Mouse (Mus musculus): ENCODE results near the gene Celf2. TPM values are rescaled to one million over a fixed set of nuclear protein-coding genes. Genes with fewer than 3 reads are reported as not detected.

Celf2 gene
- polyA plus RNA-seq, 1 experiment: 35.9 TPM

DNA sequence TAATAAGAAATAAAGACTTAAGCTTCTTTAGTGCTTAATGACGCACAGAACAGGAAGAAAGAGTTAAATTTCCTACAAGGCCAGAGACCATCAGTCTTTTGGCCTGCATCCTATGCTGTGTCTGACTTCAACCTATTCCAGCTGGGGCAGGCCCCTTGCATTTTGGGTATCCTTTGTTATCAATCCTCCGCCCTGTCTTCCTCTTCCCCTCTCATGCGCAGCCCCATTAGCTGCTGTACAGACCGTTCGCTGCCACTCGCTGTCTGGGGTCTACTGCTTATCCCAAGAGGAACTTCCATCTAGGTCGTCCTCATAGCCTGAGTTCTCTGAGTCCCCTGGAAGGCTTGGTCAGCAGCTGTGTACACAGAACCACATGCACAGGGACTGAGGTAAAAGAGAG is 996.2 kb downstream of the Celf2 start:
- Histone ChIP-seq H3K27ac (ENCODE audit: control insufficient read depth, insufficient read depth, low read depth, low read length, poor library complexity) (no peak overlapping the region), H3K4me1 (ENCODE audit: control insufficient read depth, insufficient read depth, low read length) (no peaks in the 10 kb centered on the region), H3K4me3 (replicated peaks; ENCODE audit: control insufficient read depth, low read depth, low read length) (no peak overlapping the region)
- WGBS: 80% methylated on average over 7 of the region's 7 CpGs
- no peak for TF ChIP-seq POLR2A (IDR thresholded peaks at IDR 0.05; ENCODE audit: borderline replicate concordance, control insufficient read depth, low read depth, low read length)
- no peak for TF ChIP-seq CTCF (IDR thresholded peaks at IDR 0.05; ENCODE audit: control insufficient read depth, insufficient read depth, low read length)

DNA sequence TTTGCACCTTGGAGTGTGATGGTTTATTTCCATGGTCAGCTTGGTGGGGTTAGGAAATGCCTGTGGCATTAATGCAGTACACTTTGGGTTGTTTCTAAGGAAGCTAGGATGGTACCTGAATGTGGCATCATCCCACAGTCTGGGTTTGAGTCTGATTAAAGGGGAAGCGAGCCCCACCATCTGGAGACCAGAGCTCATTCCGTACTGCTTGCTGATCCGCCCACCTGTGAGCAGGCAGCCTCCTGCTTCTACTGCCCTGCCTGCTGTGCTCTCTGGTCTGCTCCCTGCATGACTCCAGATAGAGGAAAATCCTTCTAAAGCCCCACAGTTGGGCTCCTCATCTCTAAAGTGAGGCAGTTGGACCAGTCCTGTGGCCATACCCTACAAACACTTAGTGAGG is 1002.3 kb downstream of the Celf2 start:
- no peaks in the 10 kb centered on the region for H3K4me1 ChIP-seq (ENCODE audit: control insufficient read depth, insufficient read depth, low read length)
- H3K4me3 ChIP-seq (replicated peaks; ENCODE audit: control insufficient read depth, low read depth, low read length): no peak overlapping the region
- no peak for TF ChIP-seq CTCF (IDR thresholded peaks at IDR 0.05; ENCODE audit: control insufficient read depth, insufficient read depth, low read length)
- no peak for TF ChIP-seq POLR2A (IDR thresholded peaks at IDR 0.05; ENCODE audit: borderline replicate concordance, control insufficient read depth, low read depth, low read length)
- WGBS: 73% methylated on average over 3 of the region's 3 CpGs
- no peak overlapping the region for H3K27ac ChIP-seq (ENCODE audit: control insufficient read depth, insufficient read depth, low read depth, low read length, poor library complexity)

GRCm38 (mm10) chr2:6505979-6506811 is 1003.2 kb downstream of the Celf2 start:
- Histone ChIP-seq H3K4me1 (ENCODE audit: control insufficient read depth, insufficient read depth, low read length) (no peaks in the 10 kb centered on the region), H3K4me3 (replicated peaks; ENCODE audit: control insufficient read depth, low read depth, low read length) (no peak overlapping the region), H3K27ac (ENCODE audit: control insufficient read depth, insufficient read depth, low read depth, low read length, poor library complexity) (no peak overlapping the region)
- 86% methylated on average over 13 of the region's 13 CpGs for WGBS
- TF ChIP-seq CTCF (IDR thresholded peaks at IDR 0.05; ENCODE audit: control insufficient read depth, insufficient read depth, low read length) (no peak), POLR2A (IDR thresholded peaks at IDR 0.05; ENCODE audit: borderline replicate concordance, control insufficient read depth, low read depth, low read length) (no peak)

GRCm38 (mm10) chr2:6505531-6505930 is 1003.8 kb downstream of the Celf2 start:
- H3K27ac ChIP-seq (ENCODE audit: control insufficient read depth, insufficient read depth, low read depth, low read length, poor library complexity): no peak overlapping the region
- H3K4me3 ChIP-seq (replicated peaks; ENCODE audit: control insufficient read depth, low read depth, low read length): no peak overlapping the region
- no peaks in the 10 kb centered on the region for H3K4me1 ChIP-seq (ENCODE audit: control insufficient read depth, insufficient read depth, low read length)
- no peak for TF ChIP-seq CTCF (IDR thresholded peaks at IDR 0.05; ENCODE audit: control insufficient read depth, insufficient read depth, low read length)
- no peak for TF ChIP-seq POLR2A (IDR thresholded peaks at IDR 0.05; ENCODE audit: borderline replicate concordance, control insufficient read depth, low read depth, low read length)
- 82% methylated on average over 12 of the region's 12 CpGs for WGBS

GRCm38 (mm10) chr2:6498101-6498500 is 1011.3 kb downstream of the Celf2 start:
- Histone ChIP-seq H3K4me1 (ENCODE audit: control insufficient read depth, insufficient read depth, low read length) (no peaks in the 10 kb centered on the region), H3K4me3 (replicated peaks; ENCODE audit: control insufficient read depth, low read depth, low read length) (no peak overlapping the region), H3K27ac (ENCODE audit: control insufficient read depth, insufficient read depth, low read depth, low read length, poor library complexity) (no peak overlapping the region)
- WGBS: 83% methylated on average over 12 of the region's 12 CpGs
- TF ChIP-seq POLR2A (IDR thresholded peaks at IDR 0.05; ENCODE audit: borderline replicate concordance, control insufficient read depth, low read depth, low read length) (no peak), CTCF (IDR thresholded peaks at IDR 0.05; ENCODE audit: control insufficient read depth, insufficient read depth, low read length) (no peak)

DNA sequence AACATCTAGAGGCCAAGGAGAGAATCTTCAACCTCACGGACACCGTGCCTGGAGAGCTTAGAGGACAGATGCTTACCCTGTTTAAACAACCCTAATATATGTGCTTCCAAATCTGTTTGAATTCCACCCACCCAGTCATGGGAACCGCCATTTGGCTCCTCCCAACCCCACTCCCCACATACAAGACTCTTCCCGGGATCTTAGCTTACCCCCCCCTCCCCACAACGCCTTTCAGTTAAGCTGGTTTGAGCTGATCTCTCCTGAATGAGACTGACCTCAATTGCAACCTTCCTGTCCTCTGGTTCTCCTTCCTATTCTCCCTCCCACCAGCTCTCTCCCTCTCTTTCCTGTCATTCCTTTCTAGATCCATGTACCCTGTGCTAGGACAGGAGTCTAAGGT is 1011.7 kb downstream of the Celf2 start:
- Histone ChIP-seq H3K4me1 (ENCODE audit: control insufficient read depth, insufficient read depth, low read length) (peaks cover 3% of the 10 kb centered on the region; the same call in 1 of the 2 replicates), H3K4me3 (replicated peaks; ENCODE audit: control insufficient read depth, low read depth, low read length) (no peak overlapping the region), H3K27ac (ENCODE audit: control insufficient read depth, insufficient read depth, low read depth, low read length, poor library complexity) (no peak overlapping the region)
- TF ChIP-seq POLR2A (IDR thresholded peaks at IDR 0.05; ENCODE audit: borderline replicate concordance, control insufficient read depth, low read depth, low read length) (no peak), CTCF (IDR thresholded peaks at IDR 0.05; ENCODE audit: control insufficient read depth, insufficient read depth, low read length) (no peak)
- WGBS: 75% methylated on average over 5 of the region's 5 CpGs

GRCm38 (mm10) chr2:6493886-6494285 is 1015.5 kb downstream of the Celf2 start:
- no peak overlapping the region for H3K4me3 ChIP-seq (replicated peaks; ENCODE audit: control insufficient read depth, low read depth, low read length)
- H3K4me1 ChIP-seq (ENCODE audit: control insufficient read depth, insufficient read depth, low read length): peaks cover 3% of the 10 kb centered on the region; the same call in 1 of the 2 replicates
- TF ChIP-seq CTCF (IDR thresholded peaks at IDR 0.05; ENCODE audit: control insufficient read depth, insufficient read depth, low read length) (no peak), POLR2A (IDR thresholded peaks at IDR 0.05; ENCODE audit: borderline replicate concordance, control insufficient read depth, low read depth, low read length) (no peak)
- H3K27ac ChIP-seq (ENCODE audit: control insufficient read depth, insufficient read depth, low read depth, low read length, poor library complexity): no peak overlapping the region
- WGBS: 11% methylated on average over 5 of the region's 5 CpGs

GRCm38 (mm10) chr2:6490870-6491269 is 1018.5 kb downstream of the Celf2 start:
- 75% methylated on average over 4 of the region's 4 CpGs for WGBS
- TF ChIP-seq POLR2A (IDR thresholded peaks at IDR 0.05; ENCODE audit: borderline replicate concordance, control insufficient read depth, low read depth, low read length): no peak
- TF ChIP-seq CTCF (IDR thresholded peaks at IDR 0.05; ENCODE audit: control insufficient read depth, insufficient read depth, low read length): no peak
- Histone ChIP-seq H3K27ac (ENCODE audit: control insufficient read depth, insufficient read depth, low read depth, low read length, poor library complexity) (no peak overlapping the region), H3K4me1 (ENCODE audit: control insufficient read depth, insufficient read depth, low read length) (peaks cover 3% of the 10 kb centered on the region; the same call in 1 of the 2 replicates), H3K4me3 (replicated peaks; ENCODE audit: control insufficient read depth, low read depth, low read length) (no peak overlapping the region)
